15 mouse cellular contexts compared by ENCODE assay signal in the genomic region with DNA sequence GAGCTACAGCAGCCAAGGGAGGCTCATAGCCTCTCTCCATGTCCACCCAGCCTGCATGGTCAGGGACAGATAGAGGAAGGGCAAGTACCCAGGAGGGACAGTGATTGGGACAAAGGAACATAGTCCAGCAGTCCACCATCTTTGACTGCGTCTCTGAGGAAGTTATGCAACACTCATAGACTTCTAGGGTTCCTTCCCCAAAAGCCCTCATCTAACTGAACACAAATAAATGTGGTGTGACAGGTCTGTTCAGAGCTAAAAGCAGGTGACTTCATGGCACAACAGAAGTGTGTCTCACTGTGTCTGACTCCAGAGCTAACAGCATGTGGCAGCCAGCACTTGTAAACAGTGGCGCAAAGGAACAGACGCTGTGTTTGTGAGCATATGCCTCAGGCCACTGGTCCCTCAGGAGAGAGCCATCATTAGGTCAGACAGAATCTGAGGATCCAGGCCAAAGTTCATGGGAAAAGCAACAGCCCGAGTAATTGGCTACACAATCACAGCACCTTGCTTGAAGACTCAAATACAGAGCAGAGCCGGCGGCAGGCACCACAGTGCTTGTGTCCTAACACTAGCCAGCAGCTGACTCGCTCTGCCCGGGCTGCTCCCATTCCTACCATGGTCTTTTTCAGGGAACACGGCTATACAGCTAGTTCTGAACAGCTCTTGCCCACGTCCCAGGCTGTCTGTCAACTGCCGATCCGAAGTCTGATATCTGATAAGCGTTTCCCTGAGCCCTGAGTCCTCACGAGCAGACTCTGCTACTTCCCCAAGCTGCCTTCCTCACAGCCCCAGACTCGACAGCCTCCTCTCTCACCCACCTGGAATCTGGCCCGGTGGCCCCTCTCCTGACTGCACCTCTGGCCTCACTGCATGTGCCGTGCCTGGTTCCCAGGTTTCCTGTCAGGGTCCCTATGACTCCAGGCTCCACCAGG. TPM values are rescaled to one million over a fixed set of nuclear protein-coding genes. Genes with fewer than 3 reads are reported as not detected.
DNase-seq lines count a peak whose midpoint lies in the region; ATAC-seq and TF ChIP-seq lines count a peak whose summit lies in the region.
"Had no signal": no experiment of that assay in that cellular context is flagged by ENCODE, and none has a peak within 500 bp of the region (broad histone marks: within the 10 kb centered on the region; RNA-seq: fewer than 3 reads in every experiment).

No protein-coding gene starts in this region.

- 47% methylated on average over 17 of the region's 17 CpGs for WGBS in liver, embryonic 15.5 days (ENCODE audit: insufficient replicate concordance)
- WGBS in liver, embryonic 12.5 days (ENCODE audit: insufficient replicate concordance), result 53% methylated on average over 17 of the region's 17 CpGs
- 49% methylated on average over 17 of the region's 17 CpGs for WGBS in kidney, adult 2 months

- no peaks in the 10 kb centered on the region for H3K9me3 ChIP-seq in liver, embryonic 15.5 days (replicated peaks)
- H3K9me3 ChIP-seq in liver, embryonic 12.5 days (replicated peaks), result no peaks in the 10 kb centered on the region
- H3K9me3 ChIP-seq: liver, embryonic 13.5 days had no signal

- peak; percentile 58 for DNase-seq in cerebellum, adult 9-10 months
- DNase-seq in kidney, adult 2 months, result peak; percentile 80
- no peak for DNase-seq in left cerebral cortex, postnatal 4 days
- no peak for DNase-seq in thymus, postnatal 14 days
- DNase-seq: adrenal gland, adult 2 months; cerebellum, adult 8-10 months; layer of hippocampus, postnatal 36 days; liver, embryonic 13.5 days; right cerebral cortex, postnatal 14 days had no signal

- H3K27ac ChIP-seq in liver, embryonic 15.5 days (replicated peaks), result no peak overlapping the region
- no peak overlapping the region for H3K27ac ChIP-seq in liver, embryonic 12.5 days
- H3K27ac ChIP-seq in kidney, adult 2 months (ENCODE audit: insufficient read depth, low read depth, low read length), result no peak overlapping the region
- H3K27ac ChIP-seq: heart, embryonic 13.5 days; liver, embryonic 13.5 days had no signal

- H3K4me3 ChIP-seq in liver, embryonic 15.5 days (replicated peaks), result no peak overlapping the region
- no peak overlapping the region for H3K4me3 ChIP-seq in liver, embryonic 12.5 days
- H3K4me3 ChIP-seq in kidney, adult 2 months (ENCODE audit: insufficient read depth, low read depth, low read length), result no peak overlapping the region
- H3K4me3 ChIP-seq: heart, embryonic 13.5 days; liver, embryonic 13.5 days had no signal

- H3K27me3 ChIP-seq in liver, embryonic 15.5 days, result no peaks in the 10 kb centered on the region
- H3K27me3 ChIP-seq in liver, embryonic 12.5 days (replicated peaks), result no peaks in the 10 kb centered on the region
- H3K27me3 ChIP-seq in kidney, adult 2 months (replicated peaks; ENCODE audit: control insufficient read depth, insufficient read depth, low read length), result no peaks in the 10 kb centered on the region
- H3K27me3 ChIP-seq: heart, embryonic 13.5 days; liver, embryonic 13.5 days had no signal

- no peak for TF ChIP-seq CTCF in kidney, adult 2 months (conservative IDR thresholded peaks at IDR 0.05; ENCODE audit: insufficient read depth, insufficient read length, low read depth, low read length)

- H3K36me3 ChIP-seq in liver, embryonic 15.5 days (replicated peaks), result peaks cover 78% of the 10 kb centered on the region
- H3K36me3 ChIP-seq in liver, embryonic 12.5 days, result peaks cover 84% of the 10 kb centered on the region
- H3K36me3 ChIP-seq in kidney, adult 2 months (ENCODE audit: control insufficient read depth, insufficient read depth, low read length), result no peaks in the 10 kb centered on the region; the same call in 1 of the 2 replicates

- ATAC-seq in cerebellum, adult (ENCODE audit: insufficient number of reproducible peaks, low FRiP score, low TSS enrichment), result no peak
- ATAC-seq in liver, embryonic 15.5 days (ENCODE audit: insufficient read depth), result peak; percentile 14; the same call in 1 of the 2 replicates
- ATAC-seq in liver, embryonic 12.5 days, result no peak
- ATAC-seq in neutrophil, adult 5-6 weeks (ENCODE audit: extremely low read depth, insufficient number of reproducible peaks, low FRiP score, poor library complexity, severe bottlenecking), result peak; percentile 40

- H3K9ac ChIP-seq in liver, embryonic 15.5 days, result no peak overlapping the region
- H3K9ac ChIP-seq in liver, embryonic 12.5 days, result no peak overlapping the region
- H3K9ac ChIP-seq: heart, embryonic 13.5 days; liver, embryonic 13.5 days had no signal

- H3K4me2 ChIP-seq in liver, embryonic 15.5 days, result no peak overlapping the region
- H3K4me2 ChIP-seq in liver, embryonic 12.5 days, result no peak overlapping the region
- H3K4me2 ChIP-seq: heart, embryonic 13.5 days; liver, embryonic 13.5 days; midbrain, embryonic 11.5 days had no signal

- intact Hi-C loops in left cerebral cortex, postnatal 4 days (cut with DNase I), result no loop called here

- TF ChIP-seq POLR2A in kidney, adult 2 months (IDR thresholded peaks at IDR 0.05; ENCODE audit: low read depth, low read length), result no peak

- peaks cover 10% of the 10 kb centered on the region; the same call in 1 of the 2 replicates for H3K4me1 ChIP-seq in liver, embryonic 15.5 days (replicated peaks)
- H3K4me1 ChIP-seq in liver, embryonic 12.5 days, result peaks cover 10% of the 10 kb centered on the region; the same call in 1 of the 2 replicates
- peaks cover 17% of the 10 kb centered on the region; the same call in 1 of the 2 replicates for H3K4me1 ChIP-seq in kidney, adult 2 months (ENCODE audit: control insufficient read depth, insufficient read depth, low read length)

RNA-seq across cellular contexts. Expression of a gene that starts 14.5 kb away (rescaled TPM):
- polyA plus RNA-seq in liver, embryonic 15.5 days (2015; fragmentation: Nextera tagmentation; extraction: Ambion mirVana), result 6.1 and 6.4 TPM in 2 replicates
- polyA plus RNA-seq in liver, embryonic 12.5 days (2016; fragmentation: Nextera tagmentation; extraction: Ambion mirVana), result 11.1 and 12.4 TPM in 2 replicates
- 8.3 and 9.5 TPM in 2 replicates for polyA plus RNA-seq in kidney, adult 2 months (2012; rRNA removed)
- 26.2 and 31.1 TPM in 2 replicates for total RNA-seq in neutrophil, adult 5-6 weeks (2017)
- 10 to 100 TPM; 17.2 to 17.6 TPM for total RNA-seq in left cerebral cortex, postnatal 4 days (2021)

RNA-seq across cellular contexts. Expression of a gene that starts 14.7 kb away (rescaled TPM):
- 3.7 and 3.8 TPM in 2 replicates for polyA plus RNA-seq in liver, embryonic 15.5 days (2015; fragmentation: Nextera tagmentation; extraction: Ambion mirVana)
- polyA plus RNA-seq in liver, embryonic 12.5 days (2016; fragmentation: Nextera tagmentation; extraction: Ambion mirVana), result 9.4 and 10.5 TPM in 2 replicates
- polyA plus RNA-seq in kidney, adult 2 months (2012; rRNA removed), result 8.2 and 8.4 TPM in 2 replicates
- total RNA-seq in neutrophil, adult 5-6 weeks (2017), result 17.8 and 21.8 TPM in 2 replicates
- 10 to 100 TPM; 32.8 to 33.8 TPM for total RNA-seq in left cerebral cortex, postnatal 4 days (2021)

RNA-seq across cellular contexts. Expression of a gene that starts 36.9 kb away (rescaled TPM):
- 3.5 and 4.5 TPM in 2 replicates for polyA plus RNA-seq in liver, embryonic 15.5 days (2015; fragmentation: Nextera tagmentation; extraction: Ambion mirVana)
- polyA plus RNA-seq in liver, embryonic 12.5 days (2016; fragmentation: Nextera tagmentation; extraction: Ambion mirVana), result 4.3 TPM in 2 replicates
- 35.8 and 38.8 TPM in 2 replicates for polyA plus RNA-seq in kidney, adult 2 months (2012; rRNA removed)
- 14.2 and 15.9 TPM in 2 replicates for total RNA-seq in neutrophil, adult 5-6 weeks (2017)
- 10 to 100 TPM; 57.0 to 59.0 TPM for total RNA-seq in left cerebral cortex, postnatal 4 days (2021)

RNA-seq across cellular contexts. Expression of a gene that starts 49.3 kb away (rescaled TPM):
- polyA plus RNA-seq in liver, embryonic 15.5 days (2015; fragmentation: Nextera tagmentation; extraction: Ambion mirVana), result 15.9 and 17.3 TPM in 2 replicates
- 39.6 and 40.8 TPM in 2 replicates for polyA plus RNA-seq in liver, embryonic 12.5 days (2016; fragmentation: Nextera tagmentation; extraction: Ambion mirVana)
- polyA plus RNA-seq in kidney, adult 2 months (2012; rRNA removed), result 13.6 and 13.8 TPM in 2 replicates
- total RNA-seq in neutrophil, adult 5-6 weeks (2017), result 26.5 and 27.5 TPM in 2 replicates
- total RNA-seq in left cerebral cortex, postnatal 4 days (2021), result 10 to 100 TPM; 21.2 to 24.2 TPM

RNA-seq across cellular contexts. Expression of a gene that starts 49.4 kb away (rescaled TPM):
- 35.6 and 42.2 TPM in 2 replicates for polyA plus RNA-seq in liver, embryonic 15.5 days (2015; fragmentation: Nextera tagmentation; extraction: Ambion mirVana)
- polyA plus RNA-seq in liver, embryonic 12.5 days (2016; fragmentation: Nextera tagmentation; extraction: Ambion mirVana), result 62.3 and 66.2 TPM in 2 replicates
- polyA plus RNA-seq in kidney, adult 2 months (2012; rRNA removed), result 69.7 and 72.9 TPM in 2 replicates
- 68.8 and 77.0 TPM in 2 replicates for total RNA-seq in neutrophil, adult 5-6 weeks (2017)
- 10 to 100 TPM; 62.1 to 69.6 TPM for total RNA-seq in left cerebral cortex, postnatal 4 days (2021)

Comparison
In these comparisons a context has a peak if more than half of its experiments do, and no peak if none do; other contexts are left out.
1. ATAC-seq: peak in liver, embryonic 15.5 days (single experiment) and neutrophil, adult 5-6 weeks (single experiment); none in cerebellum, adult (single experiment) and liver, embryonic 12.5 days (single experiment).
2. DNase-seq: peak in cerebellum, adult 9-10 months (single experiment) and kidney, adult 2 months (single experiment); none in left cerebral cortex, postnatal 4 days (single experiment) and thymus, postnatal 14 days (single experiment).